Mouse (Mus musculus): ENCODE data around the gene Nlrp5. TPM values are rescaled to one million over a fixed set of nuclear protein-coding genes. Genes with fewer than 3 reads are reported as not detected.

Nlrp5 gene
- not detected for polyA plus RNA-seq (2014; fragmentation: Illumina TruSeq; extraction: RNeasy Lipid Tissue Mini Kit (QIAGEN cat#74804); ENCODE audit: low replicate concordance)

DNA sequence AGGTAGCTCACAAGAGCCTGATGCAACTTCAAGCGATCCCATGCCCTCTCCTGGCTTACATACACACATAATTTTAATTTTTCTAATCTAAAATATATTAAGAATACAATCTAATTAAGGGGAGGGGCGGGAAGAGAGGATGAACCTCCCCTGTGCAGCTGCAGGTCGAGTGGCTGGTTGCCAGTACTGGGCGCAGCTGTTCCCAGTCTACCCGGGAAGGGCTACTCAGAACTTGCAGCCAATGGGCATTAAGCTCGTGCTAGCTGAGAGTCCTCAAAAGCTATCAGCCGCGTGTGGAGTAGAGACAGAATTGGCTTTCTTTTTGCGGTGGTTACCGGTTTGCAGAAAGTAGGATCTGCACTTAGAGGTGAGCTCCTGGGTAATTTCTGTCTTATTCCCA, at the start of gene Nlrp5:
Gene Nlrp5 (plus strand): TSS at position 301 of the 400 bp plus-strand sequence.

Other genes with a start within 250 kb of the Nlrp5 start
- not detected for gene Gm10662, start 241.4 kb upstream of the Nlrp5 start, polyA plus RNA-seq (2014; fragmentation: Illumina TruSeq; extraction: RNeasy Lipid Tissue Mini Kit (QIAGEN cat#74804); ENCODE audit: low replicate concordance)
- gene Vmn1r165, start 168.6 kb upstream of the Nlrp5 start, polyA plus RNA-seq (2014; fragmentation: Illumina TruSeq; extraction: RNeasy Lipid Tissue Mini Kit (QIAGEN cat#74804); ENCODE audit: low replicate concordance), result not detected
- not detected for gene Vmn1r166, start 134.2 kb upstream of the Nlrp5 start, polyA plus RNA-seq (2014; fragmentation: Illumina TruSeq; extraction: RNeasy Lipid Tissue Mini Kit (QIAGEN cat#74804); ENCODE audit: low replicate concordance)
- gene Gm6902, start 107.0 kb upstream of the Nlrp5 start, polyA plus RNA-seq (2014; fragmentation: Illumina TruSeq; extraction: RNeasy Lipid Tissue Mini Kit (QIAGEN cat#74804); ENCODE audit: low replicate concordance), result not detected
- not detected for gene Nlrp4e, start 84.7 kb upstream of the Nlrp5 start, polyA plus RNA-seq (2014; fragmentation: Illumina TruSeq; extraction: RNeasy Lipid Tissue Mini Kit (QIAGEN cat#74804); ENCODE audit: low replicate concordance)
- not detected for gene Vmn1r167, start 121.3 kb downstream of the Nlrp5 start, polyA plus RNA-seq (2014; fragmentation: Illumina TruSeq; extraction: RNeasy Lipid Tissue Mini Kit (QIAGEN cat#74804); ENCODE audit: low replicate concordance)
- gene Vmn1r168, start 153.8 kb downstream of the Nlrp5 start, polyA plus RNA-seq (2014; fragmentation: Illumina TruSeq; extraction: RNeasy Lipid Tissue Mini Kit (QIAGEN cat#74804); ENCODE audit: low replicate concordance), result not detected
- not detected for gene Vmn1r169, start 189.6 kb downstream of the Nlrp5 start, polyA plus RNA-seq (2014; fragmentation: Illumina TruSeq; extraction: RNeasy Lipid Tissue Mini Kit (QIAGEN cat#74804); ENCODE audit: low replicate concordance)
- gene Vmn1r170, start 220.3 kb downstream of the Nlrp5 start, polyA plus RNA-seq (2014; fragmentation: Illumina TruSeq; extraction: RNeasy Lipid Tissue Mini Kit (QIAGEN cat#74804); ENCODE audit: low replicate concordance), result not detected
- gene Vmn1r171, start 244.8 kb downstream of the Nlrp5 start, polyA plus RNA-seq (2014; fragmentation: Illumina TruSeq; extraction: RNeasy Lipid Tissue Mini Kit (QIAGEN cat#74804); ENCODE audit: low replicate concordance), result not detected